Mouse (Mus musculus) limb, embryonic 11.5 days (tissue): ENCODE data around the gene Moxd1. TPM values are rescaled to one million over a fixed set of nuclear protein-coding genes. Genes with fewer than 3 reads are reported as not detected.

Experiments
- ATAC-seq: fragments of 200-750 bp; cut with Nextera tagmentation; 2 replicates; pipeline ENCODE4 v1.8.0; 2017; ENCODE audit warnings: low read depth; ENCODE audit not compliant: insufficient number of reproducible peaks, low FRiP score, low TSS enrichment
- DNase-seq: peaks from one replicate; pipeline ENCODE4 v3.0.0-alpha.2; 2015; ENCODE audit warnings: low spot score
- H3K27ac ChIP-seq: fragments of 300-500 bp; sonication (generic); replicated peaks from 2 replicates; pipeline ENCODE4 v1.5.1; 2014; ENCODE audit warnings: low read depth, mild to moderate bottlenecking, low read length
- H3K27me3 ChIP-seq: fragments of 300-500 bp; sonication (generic); 2 replicates; pipeline ENCODE4 v1.6.1; 2014; ENCODE audit warnings: mild to moderate bottlenecking, low read length, mixed read lengths; ENCODE audit not compliant: control insufficient read depth, insufficient read depth
- H3K36me3 ChIP-seq: fragments of 300-500 bp; sonication (generic); 2 replicates; pipeline ENCODE4 v1.6.1; 2014; ENCODE audit warnings: mild to moderate bottlenecking, low read length, moderate library complexity, mixed read lengths; ENCODE audit not compliant: control insufficient read depth, insufficient read depth
- H3K4me1 ChIP-seq: fragments of 300-500 bp; sonication (generic); 2 replicates; pipeline ENCODE4 v1.6.1; 2014; ENCODE audit warnings: low read length, mixed read lengths; ENCODE audit not compliant: control insufficient read depth, insufficient read depth
- H3K4me2 ChIP-seq: fragments of 300-500 bp; sonication (generic); 2 replicates; pipeline ENCODE4 v1.6.1; 2014; ENCODE audit warnings: low read depth, mild to moderate bottlenecking, moderate library complexity; ENCODE audit not compliant: severe bottlenecking
- H3K4me3 ChIP-seq: fragments of 300-500 bp; sonication (generic); 2 replicates; pipeline ENCODE4 v1.5.1; 2014; ENCODE audit warnings: low read depth, low read length
- H3K9ac ChIP-seq: fragments of 300-500 bp; sonication (generic); 2 replicates; pipeline ENCODE4 v1.6.1; 2014; ENCODE audit warnings: mild to moderate bottlenecking, low read length
- H3K9me3 ChIP-seq: fragments of 300-500 bp; sonication (generic); 2 replicates; pipeline ENCODE4 v1.6.1; 2016; ENCODE audit warnings: low read length; ENCODE audit not compliant: control insufficient read depth
- WGBS: fragments of 180-500 bp; shearing (Covaris S2); extraction: QIAGEN DNeasy Blood & Tissue Kit; methylation state at CpG from one replicate; pipeline ENCODE4 v1.1.7; 2014; 5-methylcytosine and 5-hydroxymethylcytosine counted together
- polyA plus RNA-seq: library from polyadenylated mRNA; unstranded; fragments of >200 nt; fragmentation: Nextera tagmentation; extraction: Ambion mirVana; gene quantifications from 2 replicates; pipeline ENCODE4 v1.2.1, GENCODE M21; 2014

The Moxd1 gene
- polyA plus RNA-seq, 1 experiment from 2014 or later, result 9.2 TPM

- Histone ChIP-seq H3K9me3 (no peaks in the 10 kb centered on the region), H3K9ac (no peak overlapping the region), H3K4me3 (no peak overlapping the region), H3K4me2 (no peak overlapping the region), H3K36me3 (no peaks in the 10 kb centered on the region), H3K4me1 (no peaks in the 10 kb centered on the region), H3K27me3 (peaks cover 5% of the 10 kb centered on the region; the same call in 1 of the 2 replicates), H3K27ac (no peak overlapping the region)
- DNase-seq (no peak), ATAC-seq (no peak)
These were observed 28.3 kb downstream of the Moxd1 start for GRCm38 (mm10) chr10:24251631-24252030.

- Histone ChIP-seq H3K4me3 (no peak overlapping the region), H3K4me1 (no peaks in the 10 kb centered on the region), H3K27ac (no peak overlapping the region), H3K4me2 (no peak overlapping the region), H3K36me3 (no peaks in the 10 kb centered on the region), H3K9me3 (no peaks in the 10 kb centered on the region), H3K27me3 (peaks cover 7% of the 10 kb centered on the region; the same call in 1 of the 2 replicates), H3K9ac (no peak overlapping the region)
- DNase-seq (no peak), ATAC-seq (no peak)
- 58% methylated on average over 7 of the region's 7 CpGs for WGBS
These were observed 34.8 kb downstream of the Moxd1 start for GRCm38 (mm10) chr10:24258150-24258549.

- ATAC-seq (no peak), DNase-seq (no peak)
- Histone ChIP-seq H3K9me3 (no peaks in the 10 kb centered on the region), H3K27ac (no peak overlapping the region), H3K4me2 (no peak overlapping the region), H3K27me3 (0 out of 2 replicates have a peak, but pooled peaks cover 3% of the 10 kb centered on the region), H3K9ac (no peak overlapping the region), H3K4me1 (no peaks in the 10 kb centered on the region), H3K4me3 (no peak overlapping the region), H3K36me3 (no peaks in the 10 kb centered on the region)
- 37% methylated on average over 3 of the region's 3 CpGs for WGBS
These were observed 35.6 kb downstream of the Moxd1 start for GRCm38 (mm10) chr10:24258885-24259284.

- no peak overlapping the region for H3K4me3 ChIP-seq
- WGBS, result 17% methylated on average over 5 of the region's 5 CpGs
- no peaks in the 10 kb centered on the region for H3K36me3 ChIP-seq
- no peak overlapping the region for H3K4me2 ChIP-seq
- H3K9ac ChIP-seq, result no peak overlapping the region
- no peaks in the 10 kb centered on the region for H3K9me3 ChIP-seq
- DNase-seq, result no peak
- peak; percentile 72; the same call in 1 of the 2 replicates for ATAC-seq
- H3K27ac ChIP-seq, result no peak overlapping the region
- 0 out of 2 replicates have a peak, but pooled peaks cover 3% of the 10 kb centered on the region for H3K27me3 ChIP-seq
- H3K4me1 ChIP-seq, result no peaks in the 10 kb centered on the region
These were observed 36.7 kb downstream of the Moxd1 start for GRCm38 (mm10) chr10:24259794-24260590.

- ATAC-seq (no peak), DNase-seq (no peak)
- Histone ChIP-seq H3K27me3 (0 out of 2 replicates have a peak, but pooled peaks cover 3% of the 10 kb centered on the region), H3K27ac (no peak overlapping the region), H3K9me3 (no peaks in the 10 kb centered on the region), H3K4me1 (no peaks in the 10 kb centered on the region), H3K4me2 (no peak overlapping the region), H3K36me3 (no peaks in the 10 kb centered on the region), H3K4me3 (no peak overlapping the region), H3K9ac (no peak overlapping the region)
- 84% methylated on average over 2 of the region's 2 CpGs for WGBS
These were observed 44.2 kb downstream of the Moxd1 start for GRCm38 (mm10) chr10:24267520-24267919.

- H3K9me3 ChIP-seq, result no peaks in the 10 kb centered on the region
- no peak overlapping the region for H3K4me2 ChIP-seq
- no peak for ATAC-seq
- no peaks in the 10 kb centered on the region for H3K4me1 ChIP-seq
- 72% methylated on average over 6 of the region's 6 CpGs for WGBS
- H3K4me3 ChIP-seq, result no peak overlapping the region
- H3K9ac ChIP-seq, result no peak overlapping the region
- no peak for DNase-seq
- H3K27ac ChIP-seq, result no peak overlapping the region
- H3K27me3 ChIP-seq, result no peaks in the 10 kb centered on the region
- H3K36me3 ChIP-seq, result no peaks in the 10 kb centered on the region
These were observed 47.8 kb downstream of the Moxd1 start for GRCm38 (mm10) chr10:24271077-24271637.

- WGBS, result 54% methylated on average over 7 of the region's 7 CpGs
These were observed 52.9 kb downstream of the Moxd1 start for GRCm38 (mm10) chr10:24276211-24276610.

GRCm38 (mm10) chr10:24282650-24283049, 59.3 kb downstream of the Moxd1 start:
- H3K4me2 ChIP-seq, result no peak overlapping the region
- H3K27ac ChIP-seq, result no peak overlapping the region
- H3K9me3 ChIP-seq, result no peaks in the 10 kb centered on the region
- H3K4me3 ChIP-seq, result no peak overlapping the region
- H3K36me3 ChIP-seq, result no peaks in the 10 kb centered on the region
- H3K27me3 ChIP-seq, result no peaks in the 10 kb centered on the region
- WGBS, result 68% methylated on average over 5 of the region's 5 CpGs
- DNase-seq, result no peak
- no peak for ATAC-seq
- no peak overlapping the region for H3K9ac ChIP-seq
- no peaks in the 10 kb centered on the region for H3K4me1 ChIP-seq

More at GRCm38 (mm10) chr10:24276211-24276610, 52.9 kb downstream of the Moxd1 start:
- no peaks in the 10 kb centered on the region for H3K9me3 ChIP-seq
- no peak overlapping the region for H3K27ac ChIP-seq
- no peaks in the 10 kb centered on the region for H3K27me3 ChIP-seq
- H3K4me2 ChIP-seq, result no peak overlapping the region
- H3K4me1 ChIP-seq, result no peaks in the 10 kb centered on the region
- no peak overlapping the region for H3K4me3 ChIP-seq
- ATAC-seq (no peak), DNase-seq (no peak)
- no peak overlapping the region for H3K9ac ChIP-seq
- no peaks in the 10 kb centered on the region for H3K36me3 ChIP-seq
